Mouse (Mus musculus) Patski (cell line): Measurements from ENCODE around the gene Slc39a1. TPM values are rescaled to one million over a fixed set of nuclear protein-coding genes. Genes with fewer than 3 reads are reported as not detected.
A peak's percentile ranks its signal among the peaks of the same experiment; 100 is the strongest.

Experiments
- ATAC-seq: fragments of 100-300 bp; one replicate; pipeline ENCODE4 v1.8.0; 2021
- CTCF ChIA-PET: fragments of 350-600 bp; sonication (Branson Sonifier 250); formaldehyde crosslinking; loops from one replicate; lab custom pipeline; 2022; ENCODE audit warnings: inconsistent platforms; lab: Charles Lee
- POLR2A ChIA-PET: fragments of 350-600 bp; sonication (Branson Sonifier 250); formaldehyde crosslinking; loops from one replicate; lab custom pipeline; 2022; ENCODE audit warnings: antibody characterized with exemption, inconsistent platforms; lab: Charles Lee
- DNase-seq: peaks from one replicate; pipeline ENCODE4 v3.0.0-alpha.2; 2011; ENCODE audit warnings: low read depth, low spot score
- H3K27me3 ChIP-seq: fragments of 371-371 bp; one replicate; pipeline ENCODE4 v1.5.1; 2021
- CTCF ChIP-seq: fragments of 100-300 bp; IDR thresholded peaks from one replicate; pipeline ENCODE4 v1.5.1; 2021
- in situ Hi-C: fragments of 300-500 bp; cut with MboI; formaldehyde crosslinking; loops from 3 replicates; pipeline ENCODE4 v1.11.1; 2018; ENCODE audit warnings: low pct_unique_long_range_greater_than_20kb, mixed read lengths
- polyA plus RNA-seq: library from polyadenylated mRNA; unstranded; gene quantifications from one replicate; pipeline ENCODE4 v1.2.3, GENCODE M21; 2021

Gene Slc39a1
- polyA plus RNA-seq, 1 experiment from 2014 or later, result 243 TPM

DNA sequence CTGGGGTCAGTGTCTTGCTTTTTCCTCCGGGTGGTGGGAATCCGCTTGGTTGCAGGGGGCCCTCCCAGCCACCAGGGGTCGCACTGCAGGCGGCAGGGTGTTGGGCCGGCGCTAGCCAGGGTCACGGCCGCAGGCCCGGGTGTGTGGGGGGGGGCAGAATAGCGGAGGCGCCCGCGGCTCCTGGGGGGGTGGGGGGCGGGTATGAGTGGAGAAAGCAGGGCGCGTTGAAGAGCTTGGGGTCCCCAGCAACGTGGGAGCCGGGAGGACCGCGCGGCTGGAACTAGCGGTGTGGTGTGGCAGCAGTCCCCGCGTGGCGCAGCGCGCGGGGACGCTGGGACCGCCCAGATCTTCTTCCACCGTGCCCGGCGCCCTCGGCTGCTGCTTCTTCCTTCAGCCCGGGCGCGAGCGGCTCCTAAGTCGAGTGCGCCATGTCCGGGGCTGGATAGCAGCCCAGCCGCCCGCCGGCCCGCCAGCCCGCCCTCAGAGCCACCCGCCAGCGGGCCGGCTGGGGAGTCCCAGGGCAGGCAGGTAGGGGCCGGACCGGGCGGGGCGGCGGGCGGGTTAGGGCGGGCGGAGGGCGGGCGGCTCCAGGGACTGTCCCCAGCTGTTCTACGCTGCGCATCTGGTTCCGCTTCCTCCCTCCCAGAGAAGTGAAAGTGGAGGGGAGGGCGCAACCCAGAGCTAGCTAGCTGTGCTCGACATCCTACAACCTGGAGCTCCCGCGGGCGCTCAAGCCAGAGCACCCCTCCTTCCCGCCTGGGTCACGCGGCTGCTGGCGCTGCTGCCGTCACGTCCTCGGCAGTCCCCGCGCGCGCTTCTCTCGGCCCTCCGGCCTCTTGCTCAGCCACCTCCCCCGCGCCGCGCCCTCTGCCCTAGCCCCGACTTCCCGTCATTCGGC lies 17.3 kb downstream of the Slc39a1 start, which contains the start of gene Dennd4b:
Gene Dennd4b (plus strand): TSS at position 152 of the 898 bp plus-strand sequence.
- TF ChIP-seq CTCF, result no peak
- ATAC-seq (peak; percentile 77), DNase-seq (no peak)
- no peaks in the 10 kb centered on the region for H3K27me3 ChIP-seq
- ChIA-PET CTCF (interaction anchor here (0.5 to 3.0 kb wide), 10 partner anchors 9 to 130 kb away, joined by 3 to 13 read pairs (median 4); no protein-coding TSS in a partner anchor), POLR2A (interaction anchor here (1.1 to 1.8 kb wide), 5 partner anchors 10 to 45 kb away, joined by 3 to 7 read pairs (median 4); partner anchors contain the start of genes Gatad2b and Slc39a1)
- in situ Hi-C loops, result loop anchor here (10.0 kb wide), 1 partner anchor 200 kb away; the partner anchor contains the start of gene Npr1

DNA sequence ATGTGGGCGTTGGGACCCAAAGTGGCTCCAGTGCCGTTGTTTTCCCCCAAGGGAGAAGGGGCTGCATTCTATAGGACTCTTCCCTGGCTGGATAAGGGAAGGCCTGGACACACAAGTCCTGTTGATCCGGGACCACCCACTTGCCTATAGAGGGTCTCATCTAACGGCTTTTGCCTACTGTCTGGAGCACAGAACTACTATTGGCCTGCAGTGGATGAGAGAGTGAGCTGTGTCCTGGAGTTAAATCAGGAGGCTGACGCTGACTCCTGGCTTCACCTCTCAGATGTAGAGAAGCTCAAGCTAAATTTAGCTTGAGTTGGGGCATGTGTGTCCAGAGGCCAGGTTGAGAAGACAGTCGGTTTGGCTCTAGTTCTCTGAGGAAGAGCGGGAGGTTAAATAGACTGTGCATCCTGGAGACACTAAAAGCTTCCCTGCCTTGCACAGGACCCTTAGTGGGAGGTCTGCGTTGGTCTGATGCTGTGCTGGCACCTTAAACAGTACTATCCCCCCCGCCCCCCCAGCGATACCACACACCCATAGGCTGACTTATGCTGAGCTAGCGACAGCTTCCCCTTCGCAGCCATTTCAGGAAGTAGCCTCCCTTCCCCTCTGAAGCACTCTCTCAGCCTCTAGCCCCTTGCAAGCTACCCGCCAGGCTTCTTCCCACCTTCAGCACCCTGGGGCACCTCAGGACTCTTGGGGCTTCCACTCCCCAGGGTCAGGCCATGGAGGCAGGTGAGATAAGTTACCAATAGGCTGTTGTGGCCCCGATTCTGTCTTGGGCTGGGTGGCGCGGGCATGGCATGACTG lies 18.2 kb downstream of the Slc39a1 start:
- POLR2A ChIA-PET, result interaction anchor here (0.9 to 1.8 kb wide), 6 partner anchors 11 to 108 kb away, joined by 3 to 7 read pairs (median 4); partner anchors contain the start of gene Slc39a1
- no peaks in the 10 kb centered on the region for H3K27me3 ChIP-seq
- ATAC-seq (no peak), DNase-seq (no peak)
- in situ Hi-C loops, result loop anchor here (10.0 kb wide), 1 partner anchor 199 kb away; the partner anchor contains the start of gene Npr1
- no peak for TF ChIP-seq CTCF
- CTCF ChIA-PET, result interaction anchor here (1.1 to 3.0 kb wide), 11 partner anchors 9 to 129 kb away, joined by 3 to 13 read pairs (median 6); partner anchors contain the start of gene Slc39a1

DNA sequence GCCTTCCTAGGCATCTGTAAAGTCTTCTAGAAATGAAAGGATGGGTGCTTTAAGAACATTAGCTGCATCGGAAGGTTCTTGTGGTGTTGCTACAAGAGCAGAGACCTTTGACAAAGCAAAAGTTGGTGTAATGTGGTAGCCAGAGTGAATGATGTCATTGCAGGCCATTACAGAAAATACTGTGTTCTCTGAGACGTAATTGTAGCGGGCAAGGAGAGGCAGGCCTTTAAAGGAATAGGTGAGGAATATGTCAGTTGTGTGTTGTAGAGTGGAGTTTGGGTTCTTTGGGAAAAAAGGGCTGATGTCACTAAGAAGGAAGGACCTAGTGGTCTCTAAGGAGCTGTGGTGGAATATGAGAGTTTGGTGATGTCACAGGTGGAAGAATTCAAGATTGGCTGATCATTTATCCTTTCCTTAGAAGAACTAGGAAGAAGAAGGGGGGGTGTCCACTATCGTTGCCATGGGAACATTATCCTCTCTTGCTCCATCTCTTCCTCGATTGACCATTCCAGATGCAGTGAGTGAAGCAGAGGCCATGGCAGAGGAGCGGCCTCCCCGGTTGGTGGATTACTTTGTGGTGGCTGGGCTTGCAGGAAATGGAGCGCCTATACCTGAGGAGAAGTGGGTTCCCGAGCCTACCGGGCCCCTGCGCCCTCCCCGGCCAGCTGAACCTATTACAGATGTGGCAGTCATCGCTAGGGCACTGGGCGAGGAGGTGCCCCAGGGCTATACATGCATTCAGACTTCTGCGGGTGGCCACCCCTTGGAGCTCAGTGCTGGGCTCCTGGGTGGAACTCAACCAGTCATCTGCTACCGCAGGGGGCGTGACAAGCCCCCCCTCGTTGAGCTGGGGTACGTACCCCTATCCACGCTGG lies 19.2 kb downstream of the Slc39a1 start:
- no peak for TF ChIP-seq CTCF
- no peak for DNase-seq
- ChIA-PET CTCF (interaction anchor here (0.9 to 3.0 kb wide), 8 partner anchors 10 to 111 kb away, joined by 3 to 13 read pairs (median 6); partner anchors contain the start of genes Gatad2b and Slc39a1), POLR2A (interaction anchor here (0.6 to 1.8 kb wide), 4 partner anchors 16 to 159 kb away, joined by 3 to 7 read pairs (median 4); no protein-coding TSS in a partner anchor)
- no peaks in the 10 kb centered on the region for H3K27me3 ChIP-seq
- in situ Hi-C loops, result loop anchor here (10.0 kb wide), 1 partner anchor 198 kb away; the partner anchor contains the start of gene Npr1
- no peak for ATAC-seq

DNA sequence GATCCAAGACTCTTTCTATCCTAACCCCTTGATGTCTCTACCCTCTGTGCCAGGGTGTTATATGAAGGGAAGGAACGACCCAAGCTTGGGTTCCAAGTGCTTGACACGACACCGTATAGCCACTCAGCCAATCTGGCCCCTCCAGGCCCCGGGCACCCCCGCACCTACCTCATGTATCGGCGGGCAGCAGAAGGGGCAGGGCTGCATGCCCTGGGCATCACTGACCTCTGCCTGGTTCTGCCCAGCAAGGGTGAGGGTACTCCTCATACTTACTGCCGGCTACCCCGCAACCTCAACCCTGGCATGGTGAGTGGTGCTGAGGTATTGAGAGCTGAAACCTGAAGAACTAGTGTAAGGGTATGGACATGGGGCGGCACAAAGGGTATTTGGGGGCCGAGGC lies 20.2 kb downstream of the Slc39a1 start:
- no peaks in the 10 kb centered on the region for H3K27me3 ChIP-seq
- DNase-seq (no peak), ATAC-seq (no peak)
- ChIA-PET CTCF (interaction anchor here (1.2 to 2.2 kb wide), 3 partner anchors 13 to 25 kb away, joined by 5 to 9 read pairs (median 6); partner anchors contain the start of gene Gatad2b), POLR2A (interaction anchor here (0.7 kb wide), 1 partner anchor 17 kb away, joined by 5 read pairs; no protein-coding TSS in a partner anchor)
- in situ Hi-C loops, result loop anchor here (10.0 kb wide), 1 partner anchor 197 kb away; the partner anchor contains the start of gene Npr1
- no peak for TF ChIP-seq CTCF

DNA sequence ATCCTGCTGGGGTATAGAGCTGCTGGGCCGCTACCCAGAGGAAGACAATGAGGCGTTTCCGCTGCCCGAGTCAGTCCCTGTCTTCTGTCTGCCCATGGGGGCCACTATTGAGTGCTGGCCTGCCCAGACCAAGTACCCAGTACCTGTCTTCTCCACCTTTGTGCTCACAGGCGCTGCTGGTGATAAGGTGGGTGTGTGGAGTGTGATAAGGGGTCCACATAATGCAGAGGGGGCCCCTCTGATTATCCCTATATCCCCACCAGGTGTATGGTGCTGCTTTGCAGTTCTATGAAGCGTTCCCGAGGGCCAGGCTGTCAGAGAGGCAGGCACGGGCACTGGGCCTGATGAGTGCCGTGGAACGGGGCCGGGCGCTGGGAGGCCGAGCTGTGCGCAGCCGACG lies 21.0 kb downstream of the Slc39a1 start:
- DNase-seq (no peak), ATAC-seq (no peak)
- in situ Hi-C loops, result loop anchor here (10.0 kb wide), 1 partner anchor 196 kb away; the partner anchor contains the start of gene Npr1
- TF ChIP-seq CTCF, result no peak
- H3K27me3 ChIP-seq, result no peaks in the 10 kb centered on the region
- ChIA-PET CTCF (interaction anchor here (1.0 kb wide), 1 partner anchor 14 kb away, joined by 3 read pairs; no protein-coding TSS in a partner anchor), POLR2A (no interaction called here)

DNA sequence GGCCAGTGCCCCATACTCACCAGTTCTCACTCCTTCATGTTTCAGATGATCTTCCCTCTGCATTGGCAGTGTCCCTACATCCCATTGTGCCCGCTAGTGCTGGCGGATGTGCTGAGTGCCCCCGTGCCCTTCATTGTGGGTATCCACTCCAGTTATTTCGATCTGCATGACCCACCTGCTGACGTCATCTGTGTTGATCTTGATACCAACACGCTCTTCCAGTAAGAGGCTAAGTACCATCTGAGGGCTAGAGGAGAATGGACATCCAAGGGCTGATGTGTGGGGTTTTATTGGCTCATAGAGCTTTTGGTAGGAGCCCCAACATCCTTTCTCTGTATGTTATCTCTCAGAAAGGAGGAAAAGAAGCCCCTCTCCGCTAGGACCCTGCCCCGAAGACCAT lies 22.8 kb downstream of the Slc39a1 start:
- H3K27me3 ChIP-seq, result no peaks in the 10 kb centered on the region
- no peak for ATAC-seq
- POLR2A ChIA-PET, result no interaction called here
- CTCF ChIA-PET, result interaction anchor here (0.9 to 1.3 kb wide), 3 partner anchors 12 to 103 kb away, joined by 3 read pairs; no protein-coding TSS in a partner anchor
- in situ Hi-C loops, result no loop called here
- no peak for DNase-seq
- TF ChIP-seq CTCF, result no peak

DNA sequence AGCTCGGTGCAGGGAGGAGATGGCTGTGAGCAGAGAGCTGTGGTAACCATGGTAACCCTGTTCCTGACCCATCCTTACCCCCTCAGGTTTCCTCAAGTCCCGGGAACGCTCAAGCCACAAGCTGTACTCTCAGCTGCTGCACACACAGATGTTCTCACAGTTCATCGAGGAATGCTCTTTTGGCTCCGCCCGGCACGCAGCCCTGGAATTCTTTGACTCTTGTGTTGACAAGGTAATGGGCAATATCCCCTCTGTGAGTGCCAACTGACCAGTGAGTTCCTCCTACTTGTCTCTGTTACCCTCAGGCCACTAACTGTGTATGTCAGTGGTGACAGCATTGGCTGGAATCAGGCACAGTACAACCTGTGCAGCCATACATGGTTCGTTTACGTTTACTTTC lies 24.2 kb downstream of the Slc39a1 start:
- DNase-seq, result no peak
- no peak for ATAC-seq

DNA sequence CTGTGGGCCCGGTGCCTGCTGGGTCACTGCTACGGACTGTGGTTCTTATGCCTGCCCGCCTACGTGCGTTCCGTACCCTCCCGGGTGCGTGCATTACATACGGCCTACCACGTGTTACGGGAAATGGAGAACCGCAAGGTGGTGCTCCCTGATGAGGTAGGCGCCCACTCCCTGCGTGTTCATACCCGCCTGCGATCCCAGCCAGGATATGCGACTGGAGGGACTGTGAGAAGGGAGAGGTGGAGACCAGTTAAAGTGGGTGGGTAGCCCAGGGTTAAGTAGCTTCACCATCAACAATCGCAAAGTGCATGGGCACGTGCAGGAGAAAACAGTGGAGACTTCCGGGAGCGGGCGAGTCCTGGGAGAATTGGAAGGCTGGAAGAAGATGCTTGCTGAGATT lies 25.9 kb downstream of the Slc39a1 start:
- POLR2A ChIA-PET, result interaction anchor here (0.6 kb wide), 1 partner anchor 194 kb away, joined by 3 read pairs; no protein-coding TSS in a partner anchor
- no peaks in the 10 kb centered on the region for H3K27me3 ChIP-seq
- TF ChIP-seq CTCF, result no peak
- CTCF ChIA-PET, result interaction anchor here (1.5 kb wide), 1 partner anchor 8 kb away, joined by 7 read pairs; no protein-coding TSS in a partner anchor
- no peak for DNase-seq
- in situ Hi-C loops, result no loop called here
- ATAC-seq, result no peak

More for the DNA sequence above, 24.2 kb downstream of the Slc39a1 start:
- in situ Hi-C loops, result no loop called here
- ChIA-PET CTCF (interaction anchor here (1.8 kb wide), 1 partner anchor 11 kb away, joined by 5 read pairs; no protein-coding TSS in a partner anchor), POLR2A (interaction anchor here (0.5 to 1.5 kb wide), 3 partner anchors 20 to 95 kb away, joined by 3 to 6 read pairs (median 5); partner anchors contain the start of gene Gatad2b)
- H3K27me3 ChIP-seq, result no peaks in the 10 kb centered on the region
- TF ChIP-seq CTCF, result no peak
